Mouse (Mus musculus) heart, embryonic 13.5 days (tissue): ENCODE measurements around the gene Ndufa9. TPM values are rescaled to one million over a fixed set of nuclear protein-coding genes. Genes with fewer than 3 reads are reported as not detected.

Source experiments
- ATAC-seq: fragments of 200-750 bp; cut with Nextera tagmentation; 2 replicates; pipeline ENCODE4 v1.8.0; 2017; ENCODE audit warnings: moderate TSS enrichment; ENCODE audit not compliant: insufficient number of reproducible peaks, low FRiP score, low TSS enrichment; ENCODE audit errors: extremely low read depth
- H3K27ac ChIP-seq: fragments of 300-500 bp; sonication (generic); replicated peaks from 2 replicates; pipeline ENCODE4 v1.5.1; 2015; ENCODE audit warnings: moderate library complexity, mild to moderate bottlenecking, inconsistent platforms
- H3K27me3 ChIP-seq: fragments of 300-500 bp; sonication (generic); replicated peaks from 2 replicates; pipeline ENCODE4 v1.6.1; 2015; ENCODE audit warnings: mild to moderate bottlenecking, inconsistent platforms
- H3K36me3 ChIP-seq: fragments of 300-500 bp; sonication (generic); 2 replicates; pipeline ENCODE4 v1.6.1; 2015; ENCODE audit warnings: mild to moderate bottlenecking, inconsistent platforms
- H3K4me1 ChIP-seq: fragments of 300-500 bp; sonication (generic); 2 replicates; pipeline ENCODE4 v1.6.1; 2015; ENCODE audit warnings: inconsistent platforms
- H3K4me2 ChIP-seq: fragments of 300-500 bp; sonication (generic); 2 replicates; pipeline ENCODE4 v1.6.1; 2015; ENCODE audit warnings: inconsistent platforms, mild to moderate bottlenecking, moderate library complexity
- H3K4me3 ChIP-seq: fragments of 300-500 bp; sonication (generic); 2 replicates; pipeline ENCODE4 v1.5.1; 2015; ENCODE audit warnings: moderate library complexity, mild to moderate bottlenecking, inconsistent platforms
- H3K9ac ChIP-seq: fragments of 300-500 bp; sonication (generic); 2 replicates; pipeline ENCODE4 v1.6.1; 2015; ENCODE audit warnings: inconsistent platforms, mild to moderate bottlenecking, moderate library complexity
- H3K9me3 ChIP-seq: fragments of 300-500 bp; sonication (generic); 2 replicates; pipeline ENCODE4 v1.6.1; 2016; ENCODE audit warnings: inconsistent platforms
- WGBS: fragments of 180-500 bp; shearing (Covaris S2); methylation state at CpG from one replicate; pipeline ENCODE4 v1.1.7; 2015; ENCODE audit warnings: mixed read lengths; 5-methylcytosine and 5-hydroxymethylcytosine counted together
- polyA plus RNA-seq: library from polyadenylated mRNA; unstranded; fragments of >200 nt; fragmentation: Nextera tagmentation; extraction: Ambion mirVana; gene quantifications from 2 replicates; pipeline ENCODE4 v1.2.1, GENCODE M21; 2015

Gene Ndufa9
- polyA plus RNA-seq, result 329 and 372 TPM in 2 replicates

GRCm38 (mm10) chr6:126848712-126849704, at the start of gene Ndufa9:
Gene Ndufa9 (minus strand): TSS chr6:126849136.
- Histone ChIP-seq H3K27me3 (peaks cover 24% of the 10 kb centered on the region), H3K9me3 (no peaks in the 10 kb centered on the region), H3K4me3 (peak within 1 kb of the TSS; percentile 75), H3K9ac (peak within 1 kb of the TSS; percentile 96), H3K4me1 (peaks cover 19% of the 10 kb centered on the region), H3K27ac (peak within 1 kb of the TSS; percentile 58), H3K36me3 (peaks cover 8% of the 10 kb centered on the region), H3K4me2 (peak within 1 kb of the TSS; percentile 91)
- WGBS, result 4% methylated on average over 46 of the region's 46 CpGs
- no peak; the same call in 1 of the 2 replicates for ATAC-seq

- Histone ChIP-seq H3K4me1 (no peaks in the 10 kb centered on the region), H3K36me3 (no peaks in the 10 kb centered on the region), H3K27ac (no peak overlapping the region), H3K9me3 (no peaks in the 10 kb centered on the region), H3K27me3 (peaks cover 17% of the 10 kb centered on the region; the same call in 1 of the 2 replicates), H3K9ac (no peak overlapping the region), H3K4me3 (no peak overlapping the region), H3K4me2 (no peak overlapping the region)
- no peak for ATAC-seq
- WGBS, result 61% methylated on average over 8 of the region's 8 CpGs
Observed at GRCm38 (mm10) chr6:126877118-126877517, 28.2 kb upstream of the Ndufa9 start.

GRCm38 (mm10) chr6:126852881-126853280, 3.9 kb upstream of the Ndufa9 start, which contains the start of gene Akap3:
Gene Akap3 (plus strand): TSS chr6:126853098.
- ATAC-seq, result no peak
- Histone ChIP-seq H3K27ac (no peak within 1 kb of the TSS), H3K4me3 (no peak within 1 kb of the TSS), H3K4me2 (no peak within 1 kb of the TSS), H3K36me3 (no peaks in the 10 kb centered on the region), H3K4me1 (peaks cover 9% of the 10 kb centered on the region), H3K9me3 (no peaks in the 10 kb centered on the region), H3K9ac (no peak within 1 kb of the TSS), H3K27me3 (peaks cover 35% of the 10 kb centered on the region)

GRCm38 (mm10) chr6:126836628-126837027, 12.3 kb downstream of the Ndufa9 start:
- Histone ChIP-seq H3K4me3 (no peak overlapping the region), H3K27ac (no peak overlapping the region), H3K36me3 (peaks cover 99% of the 10 kb centered on the region), H3K4me2 (no peak overlapping the region), H3K4me1 (no peaks in the 10 kb centered on the region), H3K27me3 (no peaks in the 10 kb centered on the region), H3K9me3 (no peaks in the 10 kb centered on the region), H3K9ac (no peak overlapping the region)
- 81% methylated on average over 8 of the region's 8 CpGs for WGBS
- ATAC-seq, result no peak

GRCm38 (mm10) chr6:126823087-126823486, 25.8 kb downstream of the Ndufa9 start:
- no peaks in the 10 kb centered on the region for H3K9me3 ChIP-seq
- 74% methylated on average over 3 of the region's 3 CpGs for WGBS
- peaks cover 94% of the 10 kb centered on the region for H3K36me3 ChIP-seq
- H3K27ac ChIP-seq, result no peak overlapping the region
- ATAC-seq, result no peak
- H3K27me3 ChIP-seq, result no peaks in the 10 kb centered on the region
- H3K4me2 ChIP-seq, result no peak overlapping the region
- no peaks in the 10 kb centered on the region for H3K4me1 ChIP-seq
- H3K4me3 ChIP-seq, result no peak overlapping the region
- H3K9ac ChIP-seq, result no peak overlapping the region

GRCm38 (mm10) chr6:126816338-126816737, 32.6 kb downstream of the Ndufa9 start:
- 85% methylated on average over 8 of the region's 8 CpGs for WGBS
- peaks cover 29% of the 10 kb centered on the region for H3K36me3 ChIP-seq
- H3K27me3 ChIP-seq, result no peaks in the 10 kb centered on the region
- no peaks in the 10 kb centered on the region for H3K4me1 ChIP-seq
- no peak overlapping the region for H3K27ac ChIP-seq
- H3K9ac ChIP-seq, result no peak overlapping the region
- no peak overlapping the region for H3K4me3 ChIP-seq
- no peak overlapping the region for H3K4me2 ChIP-seq
- ATAC-seq, result no peak
- H3K9me3 ChIP-seq, result no peaks in the 10 kb centered on the region

GRCm38 (mm10) chr6:126815206-126815750, 33.7 kb downstream of the Ndufa9 start:
- WGBS, result 59% methylated on average over 6 of the region's 6 CpGs
- Histone ChIP-seq H3K9me3 (no peaks in the 10 kb centered on the region), H3K4me2 (no peak overlapping the region), H3K27ac (no peak overlapping the region), H3K4me3 (no peak overlapping the region), H3K9ac (no peak overlapping the region), H3K27me3 (no peaks in the 10 kb centered on the region), H3K4me1 (no peaks in the 10 kb centered on the region), H3K36me3 (peaks cover 18% of the 10 kb centered on the region)
- ATAC-seq, result no peak

GRCm38 (mm10) chr6:126811481-126811880, 37.5 kb downstream of the Ndufa9 start:
- 71% methylated on average over 4 of the region's 4 CpGs for WGBS
- Histone ChIP-seq H3K27me3 (no peaks in the 10 kb centered on the region), H3K9me3 (0 out of 2 replicates have a peak, but pooled peaks cover 2% of the 10 kb centered on the region), H3K9ac (no peak overlapping the region), H3K4me3 (no peak overlapping the region), H3K4me1 (no peaks in the 10 kb centered on the region), H3K27ac (no peak overlapping the region), H3K36me3 (no peaks in the 10 kb centered on the region), H3K4me2 (no peak overlapping the region)
- no peak for ATAC-seq

GRCm38 (mm10) chr6:126808561-126808960, 40.4 kb downstream of the Ndufa9 start:
- WGBS, result 79% methylated on average over 8 of the region's 8 CpGs
- no peak overlapping the region for H3K4me3 ChIP-seq

GRCm38 (mm10) chr6:126808134-126808533, 40.8 kb downstream of the Ndufa9 start:
- H3K27ac ChIP-seq, result no peak overlapping the region; the same call in 1 of the 2 replicates
- ATAC-seq, result no peak

More at GRCm38 (mm10) chr6:126808561-126808960, 40.4 kb downstream of the Ndufa9 start:
- Histone ChIP-seq H3K27me3 (no peaks in the 10 kb centered on the region), H3K9me3 (0 out of 2 replicates have a peak, but pooled peaks cover 2% of the 10 kb centered on the region), H3K27ac (no peak overlapping the region; the same call in 1 of the 2 replicates), H3K4me2 (peak overlapping the region; percentile 15; the same call in 1 of the 2 replicates), H3K36me3 (no peaks in the 10 kb centered on the region), H3K4me1 (no peaks in the 10 kb centered on the region), H3K9ac (no peak overlapping the region)
- ATAC-seq, result no peak

GRCm38 (mm10) chr6:126806783-126807182, 42.2 kb downstream of the Ndufa9 start:
- Histone ChIP-seq H3K4me3 (no peak overlapping the region), H3K36me3 (no peaks in the 10 kb centered on the region), H3K27ac (no peak overlapping the region), H3K27me3 (no peaks in the 10 kb centered on the region; the same call in 1 of the 2 replicates), H3K9me3 (0 out of 2 replicates have a peak, but pooled peaks cover 2% of the 10 kb centered on the region), H3K4me1 (no peaks in the 10 kb centered on the region), H3K9ac (no peak overlapping the region), H3K4me2 (no peak overlapping the region)
- WGBS, result 78% methylated on average over 3 of the region's 3 CpGs
- ATAC-seq, result no peak

More at GRCm38 (mm10) chr6:126808134-126808533, 40.8 kb downstream of the Ndufa9 start:
- 0 out of 2 replicates have a peak, but pooled peaks cover 2% of the 10 kb centered on the region for H3K9me3 ChIP-seq
- no peak overlapping the region for H3K9ac ChIP-seq
- no peaks in the 10 kb centered on the region for H3K36me3 ChIP-seq
- no peak overlapping the region for H3K4me3 ChIP-seq
- WGBS, result 52% methylated on average over 4 of the region's 4 CpGs
- H3K4me2 ChIP-seq, result peak overlapping the region; percentile 15; the same call in 1 of the 2 replicates
- no peaks in the 10 kb centered on the region for H3K4me1 ChIP-seq
- H3K27me3 ChIP-seq, result no peaks in the 10 kb centered on the region
